Mouse (Mus musculus) liver, embryonic 13.5 days (tissue): ENCODE measurements around the gene Cyp2j12. TPM values are rescaled to one million over a fixed set of nuclear protein-coding genes. Genes with fewer than 3 reads are reported as not detected.

ENCODE experiments used
- ATAC-seq: fragments of 200-750 bp; cut with Nextera tagmentation; 2 replicates; pipeline ENCODE4 v1.8.0; 2017; ENCODE audit warnings: low read depth, mild to moderate bottlenecking, moderate number of reproducible peaks, moderate library complexity
- DNase-seq: peaks from one replicate; pipeline ENCODE4 v3.0.0; 2022
- H3K27ac ChIP-seq: fragments of 300-500 bp; sonication (generic); 2 replicates; pipeline ENCODE4 v1.5.1; 2015; ENCODE audit warnings: moderate library complexity, mild to moderate bottlenecking, inconsistent platforms
- H3K27me3 ChIP-seq: fragments of 300-500 bp; sonication (generic); 2 replicates; pipeline ENCODE4 v1.6.1; 2015; ENCODE audit warnings: mild to moderate bottlenecking, inconsistent platforms
- H3K36me3 ChIP-seq: fragments of 300-500 bp; sonication (generic); 2 replicates; pipeline ENCODE4 v1.6.1; 2015; ENCODE audit warnings: mild to moderate bottlenecking, inconsistent platforms
- H3K4me1 ChIP-seq: fragments of 300-500 bp; sonication (generic); replicated peaks from 2 replicates; pipeline ENCODE4 v1.6.1; 2015; ENCODE audit warnings: inconsistent platforms
- H3K4me2 ChIP-seq: fragments of 300-500 bp; sonication (generic); 2 replicates; pipeline ENCODE4 v1.6.1; 2015; ENCODE audit warnings: inconsistent platforms, mild to moderate bottlenecking, moderate library complexity
- H3K4me3 ChIP-seq: fragments of 300-500 bp; sonication (generic); replicated peaks from 2 replicates; pipeline ENCODE4 v1.5.1; 2015; ENCODE audit warnings: mild to moderate bottlenecking, inconsistent platforms
- H3K9ac ChIP-seq: fragments of 300-500 bp; sonication (generic); 2 replicates; pipeline ENCODE4 v1.6.1; 2015; ENCODE audit warnings: mild to moderate bottlenecking, inconsistent platforms
- H3K9me3 ChIP-seq: fragments of 300-500 bp; sonication (generic); replicated peaks from 2 replicates; pipeline ENCODE4 v1.6.1; 2016; ENCODE audit warnings: inconsistent platforms
- WGBS: fragments of 180-500 bp; shearing (Covaris S2); methylation state at CpG from one replicate; pipeline ENCODE4 v1.1.7; 2015; ENCODE audit not compliant: insufficient replicate concordance; 5-methylcytosine and 5-hydroxymethylcytosine counted together
- polyA plus RNA-seq: library from polyadenylated mRNA; unstranded; fragments of >200 nt; fragmentation: Nextera tagmentation; extraction: Ambion mirVana; gene quantifications from 2 replicates; pipeline ENCODE4 v1.2.1, GENCODE M21; 2015

Cyp2j12 gene
- polyA plus RNA-seq, 1 experiment from 2014 or later, result not detected

DNA sequence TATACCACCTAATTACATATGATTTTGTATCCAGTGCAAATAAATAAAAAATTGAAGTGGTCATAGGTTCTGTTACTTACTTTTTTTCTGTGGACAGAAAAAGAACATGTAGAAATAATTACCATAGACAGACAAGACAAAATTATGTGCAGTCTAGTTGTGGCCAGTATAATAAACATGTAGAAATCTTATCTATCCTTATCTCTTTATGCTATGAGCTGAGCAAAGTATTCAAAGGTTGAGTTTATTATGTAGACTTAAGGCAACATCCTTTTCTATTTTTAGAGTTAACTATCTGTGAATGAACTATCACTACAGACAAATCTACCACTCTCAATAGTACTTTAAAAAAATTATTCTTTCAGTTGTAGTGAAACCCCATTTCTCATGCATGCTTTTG lies 62.6 kb downstream of the Cyp2j12 start:
- Histone ChIP-seq H3K4me1 (no peaks in the 10 kb centered on the region), H3K36me3 (no peaks in the 10 kb centered on the region), H3K9me3 (no peaks in the 10 kb centered on the region), H3K9ac (no peak overlapping the region), H3K4me3 (no peak overlapping the region), H3K27ac (no peak overlapping the region), H3K4me2 (no peak overlapping the region), H3K27me3 (no peaks in the 10 kb centered on the region)
- DNase-seq (no peak), ATAC-seq (no peak)

DNA sequence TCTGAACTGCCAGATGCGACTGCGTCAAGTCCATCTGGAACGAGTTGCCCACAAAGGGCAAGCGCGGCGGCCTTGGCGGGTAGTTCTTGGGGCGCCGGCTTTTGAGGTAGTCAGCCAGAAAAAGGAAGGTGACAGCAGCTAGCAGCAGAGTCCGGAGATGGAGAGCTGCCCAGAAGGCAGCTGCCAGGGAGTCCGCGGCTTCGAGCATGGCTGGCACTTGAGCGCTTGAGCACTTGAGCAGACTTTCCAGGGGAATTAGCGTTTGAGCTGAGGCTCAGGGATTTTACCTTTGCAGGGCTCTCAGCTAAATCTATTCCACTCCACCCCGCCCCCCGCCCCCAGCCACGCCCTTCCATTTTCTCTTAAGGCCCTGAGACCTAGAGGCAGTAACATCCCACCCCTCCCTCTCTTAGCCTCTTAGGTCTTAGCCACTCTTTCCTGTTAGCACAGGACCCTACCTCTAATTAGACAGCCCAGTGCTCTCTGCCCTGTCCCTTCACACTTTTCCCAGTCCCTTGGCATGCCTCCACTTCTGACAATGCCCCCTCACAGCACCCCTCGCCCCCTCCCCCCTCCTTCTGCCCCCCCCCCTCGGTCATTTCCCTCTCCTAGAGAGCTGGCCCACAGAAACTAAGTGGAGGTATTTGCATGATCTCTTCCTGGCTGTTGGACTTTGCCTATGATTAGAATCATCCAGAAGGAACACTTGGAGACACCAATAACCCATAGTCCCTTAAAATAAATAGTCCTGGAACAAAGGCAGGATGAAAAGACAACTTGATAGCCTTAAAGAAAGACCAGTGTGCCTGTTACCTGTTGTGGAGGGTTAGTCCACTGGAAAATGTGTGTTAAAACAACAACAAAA lies 63.5 kb downstream of the Cyp2j12 start, which contains the start of gene Cyp2j13:
TSS of gene Cyp2j13 (minus strand) at position 286 of the 865 bp plus-strand sequence.
- Histone ChIP-seq H3K9me3 (no peaks in the 10 kb centered on the region), H3K4me2 (no peak within 1 kb of the TSS), H3K4me1 (no peaks in the 10 kb centered on the region), H3K4me3 (no peak within 1 kb of the TSS), H3K36me3 (no peaks in the 10 kb centered on the region), H3K27ac (no peak within 1 kb of the TSS), H3K27me3 (no peaks in the 10 kb centered on the region), H3K9ac (no peak within 1 kb of the TSS)
- ATAC-seq (no peak), DNase-seq (no peak)
- 13% methylated on average over 20 of the region's 20 CpGs for WGBS

DNA sequence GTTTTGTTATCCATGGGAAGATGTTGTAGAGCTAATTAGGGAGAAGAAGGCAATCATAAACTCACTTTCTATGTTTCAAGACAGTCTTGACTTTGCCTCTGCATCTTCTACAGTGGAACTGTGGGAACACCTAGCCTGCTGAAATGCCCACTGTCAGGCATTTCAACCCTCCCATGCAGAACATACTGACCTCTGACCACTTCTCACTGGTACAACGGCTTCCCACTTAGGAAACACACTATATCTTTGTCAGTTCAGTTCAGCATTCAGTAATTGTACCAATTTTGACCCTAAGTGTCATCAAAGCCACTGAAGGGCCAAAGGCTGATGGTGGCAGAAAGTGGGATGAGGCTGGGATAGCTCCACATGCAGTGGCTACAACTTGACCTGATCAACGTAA lies 78.9 kb downstream of the Cyp2j12 start:
- Histone ChIP-seq H3K9me3 (no peaks in the 10 kb centered on the region), H3K9ac (no peak overlapping the region), H3K4me1 (no peaks in the 10 kb centered on the region), H3K4me2 (no peak overlapping the region), H3K27me3 (no peaks in the 10 kb centered on the region), H3K27ac (no peak overlapping the region), H3K36me3 (no peaks in the 10 kb centered on the region), H3K4me3 (no peak overlapping the region)
- WGBS, result 56% methylated on average over 2 of the region's 2 CpGs
- DNase-seq (no peak), ATAC-seq (no peak)

DNA sequence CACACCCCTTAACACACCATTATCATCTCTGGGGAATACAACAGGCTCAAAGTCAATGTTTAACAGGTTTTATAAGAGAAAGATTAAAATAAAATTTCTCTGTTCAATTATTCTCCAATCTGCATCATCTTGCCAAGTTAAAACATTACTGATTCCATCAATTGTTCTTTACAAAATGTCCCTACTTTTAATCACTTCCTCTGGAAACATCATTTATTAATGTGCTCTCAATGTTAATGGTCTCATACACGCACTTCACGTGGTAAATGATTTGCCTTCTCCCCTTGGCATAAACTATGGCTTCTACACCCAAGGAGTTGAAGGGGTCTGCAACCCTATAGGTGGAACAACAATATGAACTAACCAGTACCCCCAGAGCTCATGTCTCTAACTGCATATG lies 80.8 kb downstream of the Cyp2j12 start:
- H3K4me2 ChIP-seq, result no peak overlapping the region
- no peak overlapping the region for H3K27ac ChIP-seq
- H3K36me3 ChIP-seq, result no peaks in the 10 kb centered on the region
- ATAC-seq (no peak), DNase-seq (no peak)
- no peak overlapping the region for H3K4me3 ChIP-seq
- H3K27me3 ChIP-seq, result no peaks in the 10 kb centered on the region
- no peaks in the 10 kb centered on the region for H3K4me1 ChIP-seq
- WGBS, result 75% methylated on average over 2 of the region's 2 CpGs
- no peaks in the 10 kb centered on the region for H3K9me3 ChIP-seq
- no peak overlapping the region for H3K9ac ChIP-seq

Other genes starting within 250 kb of the Cyp2j12 start
- 4.1 and 6.2 TPM in 2 replicates for gene Hook1, start 173.9 kb downstream of the Cyp2j12 start, polyA plus RNA-seq
- gene Cyp2j13, start 63.6 kb downstream of the Cyp2j12 start, polyA plus RNA-seq, result not detected in 2 replicates
- not detected in 2 replicates for gene Cyp2j7, start 95.5 kb upstream of the Cyp2j12 start, polyA plus RNA-seq
- gene Cyp2j11, start 207.5 kb upstream of the Cyp2j12 start, polyA plus RNA-seq, result not detected in 2 replicates